Mouse (Mus musculus) brain, embryonic 14.5 days (tissue): ENCODE measurements around the gene Cpt1b. TPM values are rescaled to one million over a fixed set of nuclear protein-coding genes. Genes with fewer than 3 reads are reported as not detected.
A peak's percentile ranks its signal among the peaks of the same experiment; 100 is the strongest.

Experiments
- DNase-seq: peaks from one replicate; pipeline ENCODE4 v3.0.0-alpha.2; 2011; ENCODE audit warnings: low read depth
- CTCF ChIP-seq: fragments of 200-500 bp; IDR thresholded peaks from 2 replicates; pipeline ENCODE4 v1.5.1; 2012; ENCODE audit warnings: inconsistent platforms, mild to moderate bottlenecking, moderate library complexity, borderline replicate concordance; ENCODE audit not compliant: insufficient read depth, insufficient read length; ENCODE audit errors: extremely low read depth
- POLR2A ChIP-seq: fragments of 200-500 bp; IDR thresholded peaks from 2 replicates; pipeline ENCODE4 v1.6.1; 2012; ENCODE audit warnings: mild to moderate bottlenecking, inconsistent platforms, borderline replicate concordance; ENCODE audit not compliant: poor library complexity, insufficient read depth, insufficient read length, severe bottlenecking; ENCODE audit errors: extremely low read depth
- polyA plus RNA-seq: library from polyadenylated mRNA; depleted of rRNA; stranded (reverse); fragments of >200 nt; gene quantifications from 2 replicates; pipeline ENCODE4 v1.2.3, GENCODE M21; 2012

Cpt1b gene
- polyA plus RNA-seq, 1 experiment = 8.6 TPM

DNA sequence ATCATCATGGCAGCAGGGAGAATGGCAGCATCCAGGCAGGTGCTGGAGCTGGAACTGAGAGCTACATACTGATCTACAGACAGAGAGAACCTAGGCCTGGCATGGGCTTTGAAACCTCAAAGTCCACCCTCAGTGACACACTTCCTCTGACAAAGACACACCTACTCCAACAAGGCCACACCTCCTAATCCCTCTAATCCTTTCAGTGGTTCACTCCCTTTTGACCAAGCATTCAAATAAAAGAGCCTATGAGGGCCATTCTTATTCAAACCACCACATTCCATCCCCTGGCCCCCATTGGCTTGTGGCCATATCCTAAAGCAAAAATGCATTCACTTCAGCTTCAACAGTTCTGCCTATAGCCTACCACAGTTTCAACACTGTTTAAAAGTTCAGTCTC is 19.0 kb downstream of the Cpt1b start:
- TF ChIP-seq POLR2A (no peak), CTCF (no peak)

DNA sequence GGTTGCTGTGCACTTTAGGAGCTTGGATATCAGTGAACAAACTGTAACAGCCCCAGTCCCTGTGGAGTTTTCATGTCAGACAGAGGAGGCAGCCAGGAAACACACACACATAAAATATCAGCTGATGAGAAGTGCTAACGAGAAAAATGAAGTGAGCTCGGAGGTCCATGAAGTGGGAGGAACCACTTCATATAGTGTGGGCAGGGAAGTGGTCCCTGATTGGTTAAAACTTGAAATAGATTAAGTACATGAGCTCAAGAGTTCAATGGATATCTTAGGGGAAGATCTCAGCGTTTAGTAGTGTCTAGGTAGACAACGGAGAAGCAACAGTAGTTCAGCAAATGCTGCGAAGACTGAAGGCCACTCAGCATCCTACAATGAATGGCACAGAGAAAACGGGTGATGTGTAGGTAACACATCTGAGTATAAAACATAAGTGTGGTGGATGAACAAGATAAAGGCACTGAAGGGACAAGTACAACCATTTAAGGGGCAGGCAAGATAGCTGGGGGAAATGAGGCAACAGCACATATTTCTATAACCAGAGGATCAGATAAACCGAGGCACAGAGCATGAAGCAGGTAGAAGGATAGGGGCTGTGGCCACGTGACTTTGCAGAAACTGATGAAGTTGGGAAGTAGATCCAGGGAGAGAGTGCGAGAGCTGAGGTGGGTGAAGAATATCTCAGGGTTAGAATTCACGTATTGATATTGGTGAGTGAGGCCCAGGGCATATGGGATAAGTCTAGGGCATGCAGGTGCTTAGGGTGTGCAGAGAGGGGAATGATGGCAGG is 20.6 kb downstream of the Cpt1b start:
- no peak for DNase-seq
- no peak for TF ChIP-seq CTCF
- no peak for TF ChIP-seq POLR2A

More for the DNA sequence above, 19.0 kb downstream of the Cpt1b start:
- no peak for DNase-seq

DNA sequence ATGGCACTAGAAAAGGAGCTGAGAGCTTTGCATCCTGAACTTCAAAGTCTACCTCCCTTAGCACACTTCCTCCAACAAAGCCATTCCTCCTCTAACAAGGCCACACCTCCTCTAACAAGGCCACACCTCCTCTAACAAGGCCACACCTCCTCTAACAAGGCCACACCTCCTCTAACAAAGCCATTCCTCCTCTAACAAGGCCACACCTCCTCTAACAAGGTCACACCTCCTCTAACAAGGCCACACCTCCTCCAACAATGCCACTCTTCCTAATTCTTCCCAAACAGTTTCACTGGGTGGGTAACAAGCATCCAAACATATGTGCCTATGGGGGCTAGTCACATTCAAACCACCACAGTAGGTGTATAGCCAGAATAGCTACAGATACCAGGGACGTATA is 23.2 kb downstream of the Cpt1b start:
- DNase-seq = no peak
- TF ChIP-seq POLR2A = no peak
- no peak for TF ChIP-seq CTCF

DNA sequence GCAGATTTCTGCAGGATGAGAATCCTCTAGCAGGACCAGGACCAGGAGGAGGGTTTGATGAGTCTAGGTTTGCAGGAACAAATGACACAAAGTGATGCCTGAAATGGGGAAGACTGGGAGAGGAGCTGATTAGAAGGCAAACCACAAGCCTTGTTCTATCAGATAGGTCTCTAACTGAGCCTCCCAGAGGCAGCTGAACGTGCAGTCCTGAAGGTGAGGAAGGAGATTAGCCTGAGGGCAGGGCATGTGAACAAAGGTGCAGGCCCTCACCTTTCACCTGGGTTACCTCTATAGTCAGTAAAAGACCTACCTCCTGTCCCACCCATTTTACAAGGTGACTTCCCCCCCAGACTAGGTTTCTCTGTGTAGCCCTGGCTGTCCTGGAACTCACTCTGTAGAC is 25.9 kb downstream of the Cpt1b start:
- TF ChIP-seq POLR2A (no peak), CTCF (no peak)
- no peak for DNase-seq

DNA sequence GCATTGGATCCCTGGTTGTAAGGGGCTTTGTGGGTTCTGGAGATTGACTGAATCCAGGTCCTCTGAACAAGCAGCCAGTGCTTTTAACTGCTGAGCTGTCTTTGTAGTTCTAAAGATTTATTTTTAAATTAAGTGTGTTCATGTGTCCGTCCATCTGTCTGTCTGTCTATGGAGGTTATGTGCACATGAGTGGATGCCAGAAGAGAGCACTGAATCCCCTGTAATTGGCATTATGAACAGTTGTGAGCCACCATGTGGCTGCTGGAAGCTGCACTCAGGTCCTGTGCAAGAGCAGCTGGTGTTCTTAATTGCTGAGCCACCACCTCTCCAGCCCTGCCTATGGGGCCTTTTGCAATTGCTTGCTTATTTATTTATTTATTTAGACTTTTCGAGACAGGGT is 27.5 kb downstream of the Cpt1b start:
- TF ChIP-seq CTCF (no peak), POLR2A (no peak)

DNA sequence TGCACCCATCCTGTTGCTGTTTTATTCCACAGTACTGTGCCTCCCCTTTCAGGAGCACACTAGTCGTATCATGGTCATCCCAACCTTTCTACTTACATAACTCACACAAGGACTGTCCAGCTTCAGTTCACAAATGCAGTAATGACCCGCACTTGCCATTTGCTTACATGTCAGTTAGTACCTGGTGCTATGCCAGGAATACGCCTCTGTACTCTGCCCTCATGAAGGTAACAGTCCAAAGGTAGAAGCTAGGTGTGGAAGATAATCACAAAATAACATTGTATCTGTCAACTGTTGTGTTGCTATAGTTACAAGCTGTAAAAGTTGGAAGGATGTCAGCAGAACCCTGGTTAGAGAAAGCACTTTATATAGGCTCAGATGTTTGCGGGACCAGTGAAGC is 28.8 kb downstream of the Cpt1b start:
- DNase-seq = no peak
- TF ChIP-seq CTCF (no peak), POLR2A (no peak)

More for the DNA sequence above, 27.5 kb downstream of the Cpt1b start:
- peak; percentile 58 for DNase-seq

DNA sequence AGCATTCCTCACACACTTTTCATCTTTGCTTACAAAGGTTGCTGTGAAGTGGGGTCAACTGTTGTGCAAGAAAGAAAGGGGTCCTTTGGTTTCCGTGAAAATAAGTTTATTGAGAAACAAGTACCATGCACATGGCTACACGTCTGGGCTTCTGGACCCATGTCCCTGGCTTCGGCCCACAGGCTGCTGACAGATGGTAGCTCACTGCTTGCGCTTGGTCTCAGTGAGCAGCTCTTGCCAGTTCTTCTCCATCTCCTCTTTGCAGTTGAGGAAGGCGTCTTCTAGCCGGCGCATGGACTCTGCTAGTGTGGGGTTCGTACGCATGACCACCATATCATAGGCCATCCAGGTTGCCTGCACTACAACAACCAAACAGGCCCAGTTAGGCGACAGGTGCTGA is 35.6 kb downstream of the Cpt1b start:
- TF ChIP-seq POLR2A = no peak
- TF ChIP-seq CTCF = no peak
- no peak for DNase-seq

DNA sequence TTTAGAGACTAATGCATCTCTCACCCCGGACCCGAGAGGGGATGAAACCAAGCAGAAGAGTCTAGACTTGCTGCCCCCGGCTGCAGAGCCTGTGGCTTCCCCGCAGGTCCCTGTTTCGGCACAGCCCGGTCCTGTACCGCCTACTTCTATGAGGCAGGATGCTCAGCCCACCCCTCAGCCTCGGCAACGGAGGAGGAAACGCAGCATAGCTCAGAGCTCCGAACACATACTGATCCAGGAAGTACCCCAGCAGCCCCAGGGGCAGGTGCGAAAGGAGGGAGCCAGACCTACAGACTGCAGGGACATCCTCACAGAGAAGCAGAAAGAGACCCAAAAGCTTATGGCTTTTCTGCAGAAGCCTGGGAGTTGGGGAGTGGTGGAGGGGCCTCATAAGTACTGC is 38.5 kb downstream of the Cpt1b start:
- DNase-seq = no peak
- TF ChIP-seq POLR2A (no peak), CTCF (no peak)

DNA sequence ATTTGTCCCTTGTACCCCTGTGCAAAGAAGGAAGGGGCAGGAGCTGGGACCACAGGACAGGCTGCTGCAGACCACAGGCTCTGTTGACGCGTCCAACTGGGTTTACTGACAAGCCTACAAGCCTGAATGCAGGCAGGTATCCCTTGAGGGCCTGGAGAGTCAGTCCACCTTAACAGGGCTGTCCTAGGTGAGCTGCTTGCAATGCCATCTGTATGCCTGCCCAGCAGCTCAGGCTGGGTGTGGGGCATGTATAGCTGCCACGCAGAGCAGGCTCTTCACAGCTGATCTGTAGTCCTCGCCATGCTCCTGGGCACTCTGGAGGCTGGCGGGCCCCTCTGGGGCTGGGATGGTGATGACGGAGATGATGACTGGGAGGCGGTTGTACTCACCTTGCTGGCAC is 41.0 kb downstream of the Cpt1b start, which contains the start of gene Klhdc7b:
TSS of gene Klhdc7b (plus strand) at position 301 of the 400 bp plus-strand sequence.
- TF ChIP-seq CTCF (no peak), POLR2A (no peak)
- DNase-seq = no peak

DNA sequence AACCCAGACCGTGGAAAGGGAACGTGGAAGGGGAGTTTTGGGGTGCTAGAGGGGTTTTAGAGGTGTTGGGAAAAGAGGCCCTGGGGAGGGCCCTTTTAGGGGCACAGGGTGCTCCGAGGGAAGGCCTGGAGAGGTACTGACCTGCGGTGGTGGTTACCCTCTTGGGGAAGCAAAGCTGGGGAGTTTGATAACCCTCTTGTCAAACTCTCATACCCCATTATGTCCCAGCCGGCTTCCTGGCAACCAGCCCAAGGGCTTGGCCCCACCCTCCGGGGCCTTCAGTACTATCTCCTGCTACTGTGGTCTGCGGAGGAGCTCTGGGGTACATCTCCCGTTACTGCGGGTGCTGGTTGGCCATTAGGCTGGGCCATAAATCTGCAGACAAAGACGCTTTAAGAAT is 46.2 kb downstream of the Cpt1b start:
- DNase-seq = no peak

DNA sequence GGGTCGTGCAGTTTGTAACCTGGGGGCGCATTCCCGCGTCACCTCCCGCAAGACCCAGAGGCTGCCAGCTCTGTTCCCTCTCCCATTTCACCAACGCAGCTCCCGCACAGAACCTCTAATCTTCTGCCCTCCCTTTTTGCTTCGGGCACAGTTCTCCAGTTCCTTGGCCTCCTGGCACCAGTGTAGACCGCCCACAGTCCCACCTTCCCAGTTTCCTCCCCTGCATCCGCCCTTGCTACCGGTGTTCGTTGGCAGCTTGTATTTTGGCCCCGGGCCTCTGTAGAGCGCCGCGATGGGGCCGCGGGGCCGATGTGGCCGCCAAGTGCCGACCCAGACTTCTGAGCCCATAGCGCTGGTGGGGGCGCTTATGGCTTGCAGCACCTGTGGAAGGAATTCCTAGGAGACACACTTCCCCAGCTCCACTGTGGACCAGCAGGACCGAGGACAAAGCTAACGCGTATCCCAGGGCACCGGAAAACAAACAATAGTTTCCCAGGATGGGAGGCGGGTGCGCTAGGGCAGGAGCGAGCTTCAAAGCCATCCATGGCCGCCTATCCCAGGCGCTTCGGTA is 46.7 kb downstream of the Cpt1b start, which contains the start of gene Odf3b:
TSS of gene Odf3b (minus strand) at position 452 of the 571 bp plus-strand sequence.
- TF ChIP-seq POLR2A (no peak), CTCF (no peak)
- DNase-seq = peak; percentile 29

More for the DNA sequence above, 46.2 kb downstream of the Cpt1b start:
- TF ChIP-seq CTCF (no peak), POLR2A (no peak)
